26 mouse cellular contexts compared by ENCODE assay signal in the genomic region with DNA sequence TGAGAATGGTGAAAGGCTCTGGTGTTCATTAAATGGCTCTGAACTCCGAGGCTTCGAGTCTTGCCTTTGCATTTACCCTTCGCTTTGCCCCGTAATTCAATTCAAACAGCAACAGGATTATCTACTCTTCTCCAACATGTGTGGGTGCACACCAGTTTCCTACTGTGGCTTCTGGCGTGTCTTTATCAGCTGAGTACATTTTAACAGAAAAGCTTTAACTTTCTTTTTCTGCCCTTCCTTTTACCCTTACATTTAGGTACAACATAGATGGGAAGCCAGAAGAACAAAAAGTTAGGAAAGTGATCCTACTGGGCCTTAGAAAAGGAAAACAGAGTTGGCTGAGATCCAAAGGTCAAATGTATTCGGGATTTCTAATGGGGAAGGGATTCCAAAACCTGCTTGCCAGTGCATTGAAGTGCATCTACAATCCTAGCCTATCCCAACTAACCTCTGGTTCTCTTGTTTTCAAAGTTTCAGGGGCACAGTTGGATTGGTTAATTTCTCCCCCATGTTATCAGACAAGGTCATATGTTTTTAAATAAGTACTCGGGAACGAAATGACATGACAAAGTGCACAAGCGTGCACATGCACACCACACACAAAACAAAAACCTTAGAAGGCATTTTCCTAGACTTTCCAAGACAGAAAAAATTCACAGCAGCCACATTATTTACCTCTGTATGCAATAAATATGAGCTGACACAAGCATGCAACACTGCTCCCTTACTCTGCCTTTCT.
DNase-seq lines count a peak whose midpoint lies in the region; ATAC-seq lines count a peak whose summit lies in the region.
"Had no signal": no experiment of that assay in that cellular context is flagged by ENCODE, and none has a peak within 500 bp of the region (broad histone marks: within the 10 kb centered on the region; RNA-seq: fewer than 3 reads in every experiment).

No protein-coding gene starts in this region.

- H3K9me3 ChIP-seq in heart, embryonic 15.5 days (replicated peaks) = no peaks in the 10 kb centered on the region
- no peaks in the 10 kb centered on the region for H3K9me3 ChIP-seq in liver, embryonic 16.5 days (replicated peaks; ENCODE audit: control insufficient read depth, low read length)
- H3K9me3 ChIP-seq: forebrain, embryonic 10.5 days; limb, embryonic 10.5 days; midbrain, embryonic 12.5 days; neural tube, embryonic 13.5 days had no signal

- H3K36me3 ChIP-seq in heart, embryonic 15.5 days = no peaks in the 10 kb centered on the region; the same call in 1 of the 2 replicates
- no peaks in the 10 kb centered on the region for H3K36me3 ChIP-seq in liver, embryonic 16.5 days (ENCODE audit: control insufficient read depth, insufficient read depth)
- H3K36me3 ChIP-seq: forebrain, embryonic 10.5 days; limb, embryonic 10.5 days; midbrain, embryonic 12.5 days; neural tube, embryonic 13.5 days had no signal

- no peaks in the 10 kb centered on the region for H3K27me3 ChIP-seq in heart, embryonic 15.5 days
- no peaks in the 10 kb centered on the region for H3K27me3 ChIP-seq in liver, embryonic 16.5 days (ENCODE audit: control insufficient read depth, insufficient read depth, low read depth, low read length)
- H3K27me3 ChIP-seq: CH12.LX; midbrain, embryonic 12.5 days; neural tube, embryonic 13.5 days had no signal

- WGBS in heart, embryonic 15.5 days = 53% methylated on average over 9 of the region's 9 CpGs
- 26% methylated on average over 9 of the region's 9 CpGs for WGBS in liver, embryonic 16.5 days (ENCODE audit: insufficient replicate concordance)

- no peak for DNase-seq in heart, postnatal 4 days
- peak; percentile 78 for DNase-seq in MEL-GATA-1-ER (ENCODE audit: extremely low read depth, low read depth)
- DNase-seq in urinary bladder, postnatal 25 days (ENCODE audit: low spot score) = no peak
- DNase-seq: adrenal gland, adult 8-10 months; cerebellum, postnatal 10 days; forebrain, postnatal 0 days; gastrocnemius, adult 2 months; heart, adult 11 months; heart, postnatal 36 days; kidney, postnatal 36 days; layer of hippocampus, adult 9-11 months; lung, adult 18-20 months; lung, postnatal 36 days; thymus, postnatal 4 days had no signal

- peak overlapping the region; percentile 41 for H3K27ac ChIP-seq in heart, embryonic 15.5 days
- no peak overlapping the region for H3K27ac ChIP-seq in liver, embryonic 16.5 days (ENCODE audit: low read length)
- H3K27ac ChIP-seq: forebrain, embryonic 10.5 days; gastrocnemius, adult 2 months; left cerebral cortex, adult 2 months; limb, embryonic 10.5 days; midbrain, embryonic 12.5 days; neural tube, embryonic 13.5 days had no signal

- H3K4me1 ChIP-seq in heart, embryonic 15.5 days (replicated peaks) = peaks cover 40% of the 10 kb centered on the region
- no peaks in the 10 kb centered on the region; the same call in 1 of the 2 replicates for H3K4me1 ChIP-seq in liver, embryonic 16.5 days (ENCODE audit: control insufficient read depth, low read depth, low read length)
- H3K4me1 ChIP-seq: limb, embryonic 10.5 days; midbrain, embryonic 12.5 days had no signal

- no peak overlapping the region for H3K4me3 ChIP-seq in heart, embryonic 15.5 days
- H3K4me3 ChIP-seq in liver, embryonic 16.5 days (ENCODE audit: low read depth, low read length) = no peak overlapping the region
- H3K4me3 ChIP-seq: forebrain, embryonic 10.5 days; gastrocnemius, adult 2 months; left cerebral cortex, adult 2 months; limb, embryonic 10.5 days; midbrain, embryonic 12.5 days; neural tube, embryonic 13.5 days had no signal

- H3K4me2 ChIP-seq in heart, embryonic 15.5 days = no peak overlapping the region
- H3K4me2 ChIP-seq in liver, embryonic 16.5 days (ENCODE audit: low read depth, low read length) = no peak overlapping the region
- H3K4me2 ChIP-seq: midbrain, embryonic 12.5 days; neural tube, embryonic 13.5 days had no signal

- ATAC-seq in heart, embryonic 15.5 days (replicated peaks; ENCODE audit: insufficient number of reproducible peaks, insufficient read depth, low FRiP score, low read depth) = no peak
- peak; percentile 56; the same call in 1 of the 2 replicates for ATAC-seq in erythroblast, adult 5-6 weeks (replicated peaks; ENCODE audit: low FRiP score, poor library complexity, severe bottlenecking)
- ATAC-seq in liver, embryonic 16.5 days (ENCODE audit: low read depth) = peak; percentile 51
- ATAC-seq in cerebellum, adult (ENCODE audit: insufficient number of reproducible peaks, low FRiP score, low TSS enrichment) = no peak
- ATAC-seq: forebrain, postnatal 0 days; hindbrain, embryonic 16.5 days; intestine, embryonic 16.5 days had no signal

- no peak overlapping the region for H3K9ac ChIP-seq in heart, embryonic 15.5 days
- H3K9ac ChIP-seq in liver, embryonic 16.5 days (ENCODE audit: low read depth, low read length) = no peak overlapping the region
- H3K9ac ChIP-seq: forebrain, postnatal 0 days; midbrain, embryonic 12.5 days; neural tube, embryonic 13.5 days had no signal

Comparison
In these comparisons a context has a peak if more than half of its experiments do, and no peak if none do; other contexts are left out.
1. ATAC-seq: peak in erythroblast, adult 5-6 weeks (single experiment) and liver, embryonic 16.5 days (single experiment); none in heart, embryonic 15.5 days (single experiment) and cerebellum, adult (single experiment).